Mouse (Mus musculus): ENCODE measurements around the gene Kcp. TPM values are rescaled to one million over a fixed set of nuclear protein-coding genes. Genes with fewer than 3 reads are reported as not detected.
A peak's percentile ranks its signal among the peaks of the same experiment; 100 is the strongest.

Kcp gene
- total RNA-seq, 2 experiments from 2014 or later: not detected

DNA sequence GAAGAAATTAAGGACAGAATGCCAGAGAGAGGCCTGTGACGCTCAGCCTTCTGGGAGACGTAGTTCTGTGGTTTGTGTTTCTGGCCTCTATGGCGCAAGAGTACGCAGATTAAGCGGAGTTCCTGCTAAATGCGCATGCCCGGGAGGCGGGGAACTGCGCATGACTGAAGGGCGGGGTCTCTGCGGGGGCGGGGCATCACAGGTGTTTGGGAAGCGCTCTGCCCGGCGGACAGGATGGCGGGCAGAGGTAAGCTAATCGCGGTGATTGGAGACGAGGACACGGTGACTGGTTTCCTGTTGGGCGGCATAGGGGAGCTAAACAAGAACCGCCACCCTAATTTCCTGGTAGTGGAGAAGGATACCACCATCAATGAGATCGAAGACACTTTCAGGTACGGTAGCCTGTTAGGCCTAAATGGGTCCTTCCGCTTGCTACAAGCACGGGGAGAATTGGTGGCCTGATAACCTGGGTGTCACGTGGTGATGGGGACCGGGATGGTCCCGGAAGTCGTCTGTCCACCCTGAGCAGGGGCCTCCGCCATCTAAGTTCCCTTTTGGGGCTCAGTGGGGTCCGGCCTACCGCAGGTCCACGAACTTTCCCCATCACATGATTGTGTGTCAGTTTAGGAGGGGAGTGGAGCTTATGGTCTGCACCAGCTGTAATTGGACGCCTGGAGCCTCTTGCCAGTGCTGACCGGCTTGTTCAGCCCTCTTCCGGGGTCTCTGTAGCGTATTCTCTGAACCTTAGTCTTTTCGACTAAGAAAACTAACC, 40.0 kb downstream of the Kcp start, which contains the start of gene Atp6v1f:
Gene Atp6v1f, plus strand, starts transcription at position 136 of the 772 bp plus-strand sequence.
- ATAC-seq (ENCODE audit: poor library complexity, severe bottlenecking): peak; percentile 94

DNA sequence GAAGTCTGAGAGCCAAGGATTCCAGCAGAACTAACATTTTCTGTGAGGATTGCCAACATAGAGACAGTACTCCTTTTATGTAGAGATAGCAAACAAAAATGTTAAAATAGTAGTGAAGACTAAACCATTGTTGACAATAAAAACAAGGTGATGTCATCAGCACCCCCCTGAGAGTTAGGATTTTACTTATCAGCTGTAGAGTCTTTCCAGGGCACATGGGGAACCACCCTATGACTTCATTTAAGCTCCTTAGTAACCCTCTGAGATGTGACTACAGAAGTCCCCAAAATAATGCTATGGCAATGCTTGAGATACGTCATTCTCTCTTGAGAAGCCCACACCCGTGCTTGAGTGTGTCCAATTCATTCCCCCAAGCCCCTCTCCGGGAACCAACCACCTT, 44.4 kb downstream of the Kcp start:
- no peak for ATAC-seq (ENCODE audit: poor library complexity, severe bottlenecking)

DNA sequence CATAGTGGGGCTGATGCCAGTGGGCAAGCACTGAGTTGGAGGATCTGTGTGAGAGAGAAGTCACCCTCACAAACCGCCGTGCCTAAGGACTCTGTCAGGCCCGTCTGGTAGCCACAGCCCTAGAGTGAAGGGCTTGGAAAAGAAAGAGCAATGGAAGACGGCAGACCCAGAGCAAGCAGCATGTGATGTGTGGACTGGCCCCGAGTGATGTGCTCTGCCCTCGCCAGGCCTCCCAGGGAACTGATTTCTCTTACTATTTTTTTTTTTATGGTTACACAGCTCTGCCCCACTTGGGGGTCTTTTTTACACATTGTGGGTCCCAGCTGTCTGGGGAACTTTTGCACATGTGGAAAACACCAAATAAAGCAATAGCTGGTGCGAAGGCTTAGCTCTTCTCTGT, 46.2 kb downstream of the Kcp start:
- ATAC-seq (ENCODE audit: poor library complexity, severe bottlenecking): no peak

- ATAC-seq (ENCODE audit: poor library complexity, severe bottlenecking): no peak
These were observed 57.1 kb downstream of the Kcp start for GRCm38 (mm10) chr6:29450667-29451066.

GRCm38 (mm10) chr6:29449858-29450257, 57.9 kb downstream of the Kcp start:
- no peak for ATAC-seq (ENCODE audit: poor library complexity, severe bottlenecking)

DNA sequence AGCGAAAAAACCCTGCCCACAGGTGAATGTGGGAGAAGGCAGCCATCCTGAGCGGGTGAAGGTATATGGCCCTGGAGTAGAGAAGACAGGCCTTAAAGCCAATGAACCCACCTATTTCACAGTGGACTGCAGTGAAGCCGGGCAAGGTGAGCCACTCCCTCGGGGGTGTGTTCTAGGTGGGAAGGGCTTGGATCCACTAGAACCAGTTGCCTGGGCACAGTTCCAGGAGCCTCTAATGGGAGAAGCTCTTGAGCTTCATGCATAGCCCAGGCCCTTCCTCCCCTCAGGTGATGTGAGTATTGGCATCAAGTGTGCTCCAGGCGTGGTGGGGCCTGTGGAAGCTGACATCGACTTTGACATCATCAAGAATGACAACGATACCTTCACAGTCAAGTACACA, 62.4 kb downstream of the Kcp start:
- ATAC-seq (ENCODE audit: poor library complexity, severe bottlenecking): no peak

GRCm38 (mm10) chr6:29444773-29445172, 63.0 kb downstream of the Kcp start:
- peak; percentile 52; the same call in 1 of the 2 replicates for ATAC-seq (ENCODE audit: poor library complexity, severe bottlenecking)

DNA sequence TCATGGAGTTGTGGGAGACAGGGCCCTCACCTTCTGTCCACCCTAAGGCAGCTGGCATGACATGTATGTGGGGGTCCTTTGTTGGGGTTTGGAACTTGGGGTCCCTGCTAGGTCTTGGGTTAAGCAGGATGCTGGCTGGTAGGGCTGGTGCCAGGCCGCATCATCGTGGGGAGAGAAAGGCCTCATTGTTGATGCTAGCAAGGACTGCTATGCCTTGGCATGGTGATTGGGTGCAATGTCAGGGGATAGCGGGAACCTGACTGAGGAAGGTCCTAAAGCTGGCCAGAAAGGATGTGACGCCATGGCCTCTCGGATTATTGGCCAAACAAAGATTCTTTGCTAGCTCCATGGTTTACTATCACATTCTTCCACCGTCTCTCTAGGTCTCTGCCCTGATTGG, 68.0 kb downstream of the Kcp start:
- no peak for ATAC-seq (ENCODE audit: poor library complexity, severe bottlenecking)

DNA sequence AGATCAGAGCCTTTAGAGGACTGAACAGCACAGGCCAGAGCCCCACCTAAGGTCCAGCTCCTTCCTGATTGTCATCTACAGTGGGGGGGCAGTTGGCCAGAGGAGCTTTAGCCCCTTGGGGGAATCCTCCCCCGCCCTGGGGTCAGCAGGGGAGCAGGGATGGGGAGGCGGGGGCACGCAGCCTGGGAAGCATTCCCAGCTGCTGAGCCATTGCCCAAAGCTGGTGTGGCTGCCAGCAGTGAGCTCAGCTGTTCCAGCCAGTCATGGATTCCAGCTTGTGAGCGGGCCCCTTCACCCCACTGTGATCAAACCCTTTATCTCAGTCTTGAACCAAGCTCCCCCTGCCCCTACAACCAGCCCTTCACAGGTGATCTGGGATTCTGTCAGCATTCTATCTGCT, 68.5 kb downstream of the Kcp start:
- no peak for ATAC-seq (ENCODE audit: poor library complexity, severe bottlenecking)

GRCm38 (mm10) chr6:29436461-29436934, 71.3 kb downstream of the Kcp start:
- no peak for ATAC-seq (ENCODE audit: poor library complexity, severe bottlenecking)

DNA sequence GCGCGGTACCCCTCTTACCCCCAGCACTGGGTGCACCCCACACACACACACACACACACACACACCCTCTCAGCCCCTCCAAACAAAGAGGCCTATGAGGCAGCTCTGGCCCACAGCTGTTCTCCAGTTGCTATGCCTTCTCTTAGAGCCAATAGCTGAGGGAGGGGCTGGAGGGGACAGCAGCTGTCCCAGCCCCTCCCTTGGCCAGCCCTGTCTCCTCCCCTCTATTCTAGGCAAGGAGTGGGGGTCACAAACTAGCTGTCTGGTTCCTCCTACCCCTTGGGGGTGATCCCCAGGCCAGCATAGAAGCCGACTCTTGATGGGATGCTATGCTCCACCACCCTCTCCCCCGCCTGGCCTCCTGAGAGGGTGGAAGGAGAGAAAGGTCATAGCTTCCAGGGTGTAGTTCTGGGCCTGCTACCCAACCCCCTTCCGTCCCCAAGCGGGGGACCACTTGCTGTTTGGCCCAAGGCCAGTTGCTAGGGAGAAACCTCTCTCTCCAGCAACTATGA, 71.8 kb downstream of the Kcp start:
- ATAC-seq (ENCODE audit: poor library complexity, severe bottlenecking): no peak

DNA sequence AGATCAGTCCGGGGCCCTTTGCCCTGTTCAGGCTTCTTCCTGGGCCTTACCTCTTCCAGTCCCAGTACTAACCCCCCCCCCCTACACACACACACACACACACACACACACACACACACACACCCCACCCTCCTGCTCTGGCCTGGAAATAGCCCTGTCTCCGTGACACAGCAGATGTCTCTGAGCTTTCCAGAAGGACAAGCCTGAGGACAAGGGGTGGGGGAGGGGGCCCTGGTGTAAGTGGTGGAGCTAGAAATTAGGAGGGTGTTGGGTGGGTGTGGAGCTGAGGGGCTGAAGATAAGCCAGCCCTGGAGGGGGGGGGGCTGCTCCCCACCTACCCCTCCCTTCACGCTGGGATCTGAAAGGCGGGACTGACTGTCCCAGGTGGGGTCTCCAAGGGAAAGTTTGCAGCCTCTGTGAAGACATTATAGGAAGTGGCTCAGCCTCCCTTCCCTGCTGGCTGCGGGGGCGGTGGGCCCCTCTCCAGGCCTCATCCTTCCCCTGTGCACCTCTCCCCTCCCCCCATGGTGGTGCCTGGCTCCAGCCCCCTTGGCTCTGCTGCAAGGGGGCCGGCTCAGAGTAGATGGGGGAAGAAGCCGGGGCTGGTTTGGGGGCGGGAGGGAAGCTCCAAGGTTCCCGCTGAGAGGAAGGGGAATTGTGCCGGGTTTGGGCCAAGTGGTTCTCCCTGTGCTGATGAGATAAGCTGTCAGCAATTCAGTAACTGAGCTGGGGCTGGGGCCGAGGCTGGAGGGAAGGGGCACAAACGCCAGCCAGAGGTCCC, 72.7 kb downstream of the Kcp start:
- no peak for ATAC-seq (ENCODE audit: poor library complexity, severe bottlenecking)

GRCm38 (mm10) chr6:29433804-29434795, 73.7 kb downstream of the Kcp start:
- no peak for ATAC-seq (ENCODE audit: poor library complexity, severe bottlenecking)

- no peak for ATAC-seq (ENCODE audit: poor library complexity, severe bottlenecking)
These were observed 74.5 kb downstream of the Kcp start, which contains the start of gene Flnc for GRCm38 (mm10) chr6:29433038-29433803. Flnc (plus strand) TSS chr6:29433256.

GRCm38 (mm10) chr6:29432676-29433037, 75.1 kb downstream of the Kcp start:
- no peak for ATAC-seq (ENCODE audit: poor library complexity, severe bottlenecking)

- no peak for ATAC-seq (ENCODE audit: poor library complexity, severe bottlenecking)
These were observed 75.6 kb downstream of the Kcp start for GRCm38 (mm10) chr6:29432156-29432555.

DNA sequence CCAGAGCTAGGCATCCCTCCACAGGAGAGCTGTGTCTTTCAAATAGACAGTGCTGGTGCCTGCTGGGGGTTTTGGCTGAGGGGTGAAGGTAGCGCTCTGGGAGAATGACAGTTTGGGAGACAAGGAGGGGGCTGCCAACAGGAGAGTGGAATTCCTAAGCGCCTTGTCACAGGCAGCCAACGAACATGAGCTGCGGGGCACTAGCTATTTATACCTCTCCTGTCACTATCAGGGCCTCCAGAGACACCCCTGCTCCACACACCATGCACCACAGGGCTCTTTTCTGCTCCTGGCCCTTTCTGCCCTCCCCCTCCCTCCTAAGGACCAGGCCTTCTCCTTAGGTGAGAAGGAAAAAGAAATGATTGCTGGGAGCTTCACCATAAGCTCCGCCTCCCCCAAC, 76.3 kb downstream of the Kcp start:
- no peak for ATAC-seq (ENCODE audit: poor library complexity, severe bottlenecking)

- ATAC-seq (ENCODE audit: poor library complexity, severe bottlenecking): no peak
These were observed 76.9 kb downstream of the Kcp start for GRCm38 (mm10) chr6:29430681-29431420.

- no peak for ATAC-seq (ENCODE audit: poor library complexity, severe bottlenecking)
These were observed 79.6 kb downstream of the Kcp start for GRCm38 (mm10) chr6:29428171-29428570.
